Mouse (Mus musculus) embryonic facial prominence, embryonic 14.5 days (tissue): Measurements from ENCODE around the gene Fastk. TPM values are rescaled to one million over a fixed set of nuclear protein-coding genes. Genes with fewer than 3 reads are reported as not detected.

Source experiments
- ATAC-seq: fragments of 200-750 bp; cut with Nextera tagmentation; 2 replicates; pipeline ENCODE4 v1.8.0; 2017; ENCODE audit warnings: low read depth, moderate number of reproducible peaks, moderate TSS enrichment
- DNase-seq: peaks from one replicate; pipeline ENCODE4 v3.0.0-alpha.2; 2015; ENCODE audit warnings: low spot score
- H3K27ac ChIP-seq: fragments of 300-500 bp; sonication (generic); replicated peaks from 2 replicates; pipeline ENCODE4 v1.5.1; 2014; ENCODE audit warnings: low read depth, mild to moderate bottlenecking, low read length, moderate library complexity
- H3K27me3 ChIP-seq: fragments of 300-500 bp; sonication (generic); replicated peaks from 2 replicates; pipeline ENCODE4 v1.6.1; 2014; ENCODE audit warnings: low read length; ENCODE audit not compliant: control insufficient read depth, insufficient read depth
- H3K36me3 ChIP-seq: fragments of 300-500 bp; sonication (generic); 2 replicates; pipeline ENCODE4 v1.6.1; 2014; ENCODE audit warnings: low read length, mixed read lengths; ENCODE audit not compliant: control insufficient read depth, insufficient read depth
- H3K4me1 ChIP-seq: fragments of 300-500 bp; sonication (generic); 2 replicates; pipeline ENCODE4 v1.6.1; 2014; ENCODE audit warnings: antibody characterized with exemption, low read length; ENCODE audit not compliant: control insufficient read depth, insufficient read depth
- H3K4me2 ChIP-seq: fragments of 300-500 bp; sonication (generic); 2 replicates; pipeline ENCODE4 v1.6.1; 2014; ENCODE audit warnings: low read depth, mild to moderate bottlenecking, low read length, moderate library complexity, mixed read lengths
- H3K4me3 ChIP-seq: fragments of 300-500 bp; sonication (generic); 2 replicates; pipeline ENCODE4 v1.5.1; 2014; ENCODE audit warnings: low read depth, mild to moderate bottlenecking, low read length
- H3K9ac ChIP-seq: fragments of 300-500 bp; sonication (generic); 2 replicates; pipeline ENCODE4 v1.6.1; 2014; ENCODE audit warnings: low read depth, mild to moderate bottlenecking, low read length, moderate library complexity, mixed read lengths
- H3K9me3 ChIP-seq: fragments of 300-500 bp; sonication (generic); 2 replicates; pipeline ENCODE4 v1.6.1; 2016; ENCODE audit warnings: low read length; ENCODE audit not compliant: control insufficient read depth
- WGBS: fragments of 180-500 bp; shearing (Covaris S2); extraction: QIAGEN DNeasy Blood & Tissue Kit; methylation state at CpG from one replicate; pipeline ENCODE4 v1.1.7; 2014; 5-methylcytosine and 5-hydroxymethylcytosine counted together
- polyA plus RNA-seq: library from polyadenylated mRNA; unstranded; fragments of >200 nt; fragmentation: Nextera tagmentation; extraction: Ambion mirVana; gene quantifications from 2 replicates; pipeline ENCODE4 v1.2.1, GENCODE M21; 2014

The Fastk gene
- polyA plus RNA-seq, 1 experiment from 2014 or later, result 111 TPM

GRCm38 (mm10) chr5:24481647-24482046 lies 36.6 kb upstream of the Fastk start:
- H3K4me3 ChIP-seq, result no peak overlapping the region
- H3K9me3 ChIP-seq, result no peaks in the 10 kb centered on the region
- H3K36me3 ChIP-seq, result peaks cover 87% of the 10 kb centered on the region
- ATAC-seq (peak; percentile 53; the same call in 1 of the 2 replicates), DNase-seq (peak; percentile 74)
- no peaks in the 10 kb centered on the region for H3K27me3 ChIP-seq
- H3K4me2 ChIP-seq, result no peak overlapping the region
- no peak overlapping the region for H3K27ac ChIP-seq
- 0% methylated on average over 3 of the region's 4 CpGs for WGBS
- no peaks in the 10 kb centered on the region for H3K4me1 ChIP-seq
- H3K9ac ChIP-seq, result no peak overlapping the region

- Histone ChIP-seq H3K9ac (no peak overlapping the region), H3K4me1 (peaks cover 21% of the 10 kb centered on the region), H3K4me3 (no peak overlapping the region), H3K9me3 (no peaks in the 10 kb centered on the region), H3K27me3 (peaks cover 17% of the 10 kb centered on the region), H3K4me2 (no peak overlapping the region), H3K27ac (no peak overlapping the region), H3K36me3 (peaks cover 64% of the 10 kb centered on the region)
- DNase-seq (no peak), ATAC-seq (no peak)
- 85% methylated on average over 9 of the region's 9 CpGs for WGBS
Observed at GRCm38 (mm10) chr5:24477909-24478308, 32.8 kb upstream of the Fastk start.

GRCm38 (mm10) chr5:24475476-24476241 lies 30.6 kb upstream of the Fastk start:
- Histone ChIP-seq H3K9ac (0 out of 2 replicates have a peak overlapping the region, but pooled peaks have one; percentile 19), H3K27me3 (peaks cover 17% of the 10 kb centered on the region), H3K4me3 (peak overlapping the region; percentile 49), H3K9me3 (no peaks in the 10 kb centered on the region), H3K27ac (no peak overlapping the region), H3K36me3 (peaks cover 45% of the 10 kb centered on the region), H3K4me2 (peak overlapping the region; percentile 72), H3K4me1 (peaks cover 25% of the 10 kb centered on the region)
- DNase-seq (peak; percentile 74), ATAC-seq (peak; percentile 32; the same call in 1 of the 2 replicates)
- WGBS, result 61% methylated on average over 6 of the region's 6 CpGs

DNA sequence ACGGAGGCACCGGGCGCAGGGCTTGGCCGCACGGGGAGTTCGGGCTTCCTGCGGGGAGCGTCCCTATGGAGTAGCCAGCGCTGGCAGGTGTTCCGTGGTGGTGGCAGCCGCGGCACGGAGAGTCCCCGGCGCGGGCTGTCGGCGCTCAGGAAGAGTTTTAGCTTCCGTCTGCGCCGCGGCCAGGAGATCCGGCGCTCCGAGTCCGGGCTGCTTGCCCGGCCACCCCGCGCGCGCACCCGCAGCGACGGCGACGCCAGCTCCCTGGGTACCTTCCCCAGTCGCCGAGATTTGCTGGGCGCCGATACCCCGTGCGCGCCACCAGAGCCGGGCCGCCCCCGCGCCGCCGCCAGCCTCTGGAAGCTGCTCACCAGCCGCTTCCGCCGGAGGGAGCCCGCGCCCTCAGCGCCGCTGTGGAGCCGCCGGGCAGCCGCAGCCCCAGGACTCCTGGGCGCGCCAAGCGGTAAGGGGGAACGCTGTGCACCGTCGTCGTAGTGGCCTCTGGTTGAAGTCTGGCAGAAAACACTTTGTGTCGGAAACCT lies 29.7 kb upstream of the Fastk start:
- Histone ChIP-seq H3K4me2 (peak overlapping the region; percentile 72), H3K4me1 (peaks cover 25% of the 10 kb centered on the region), H3K4me3 (peak overlapping the region; percentile 49), H3K9me3 (no peaks in the 10 kb centered on the region), H3K27me3 (peaks cover 17% of the 10 kb centered on the region), H3K9ac (peak overlapping the region; percentile 67), H3K36me3 (peaks cover 37% of the 10 kb centered on the region), H3K27ac (peak overlapping the region; percentile 52)
- ATAC-seq (no peak), DNase-seq (no peak)
- 4% methylated on average over 45 of the region's 67 CpGs for WGBS

DNA sequence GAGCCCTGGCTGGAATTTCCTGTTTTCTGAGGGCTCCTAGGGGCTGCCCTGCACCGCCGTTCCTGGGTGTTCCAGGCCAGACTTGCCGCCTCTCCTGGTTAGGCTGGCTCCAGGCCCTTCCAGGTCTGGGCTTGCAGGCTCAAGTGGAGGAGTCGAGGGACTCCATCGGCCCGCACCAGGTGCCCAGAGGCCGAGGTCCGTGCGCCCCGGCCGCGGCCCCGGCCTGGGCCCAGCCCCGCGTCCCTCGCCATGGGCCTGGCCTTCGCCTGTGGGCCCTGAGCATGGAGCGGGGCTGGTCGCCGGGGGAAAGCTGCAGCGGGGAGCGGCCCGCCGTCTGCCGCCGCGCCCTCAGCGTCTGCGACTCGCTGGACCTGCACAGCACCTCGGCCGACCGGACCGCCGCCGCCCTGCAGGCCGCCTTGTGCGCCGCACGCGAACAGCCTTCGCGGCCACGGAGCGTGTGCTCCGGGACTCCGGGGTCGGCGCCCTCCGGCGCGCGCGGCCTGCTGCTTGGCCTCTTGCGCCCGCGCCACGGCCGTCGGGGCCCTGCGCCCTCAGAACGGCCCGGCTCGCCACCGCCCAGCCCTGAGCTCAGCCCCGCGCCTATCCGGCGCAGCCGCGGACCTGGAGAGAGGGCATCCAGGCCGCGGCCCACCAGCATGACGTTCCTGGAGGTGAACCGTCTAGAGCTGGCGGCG lies 29.1 kb upstream of the Fastk start:
- 7% methylated on average over 23 of the region's 77 CpGs for WGBS
- Histone ChIP-seq H3K27me3 (peaks cover 17% of the 10 kb centered on the region), H3K4me2 (peak overlapping the region; percentile 72), H3K9ac (peak overlapping the region; percentile 67), H3K36me3 (peaks cover 31% of the 10 kb centered on the region), H3K4me1 (peaks cover 25% of the 10 kb centered on the region), H3K27ac (peak overlapping the region; percentile 52), H3K4me3 (peak overlapping the region; percentile 49), H3K9me3 (no peaks in the 10 kb centered on the region)
- DNase-seq, result peak; percentile 70
- peak; percentile 27 for ATAC-seq

DNA sequence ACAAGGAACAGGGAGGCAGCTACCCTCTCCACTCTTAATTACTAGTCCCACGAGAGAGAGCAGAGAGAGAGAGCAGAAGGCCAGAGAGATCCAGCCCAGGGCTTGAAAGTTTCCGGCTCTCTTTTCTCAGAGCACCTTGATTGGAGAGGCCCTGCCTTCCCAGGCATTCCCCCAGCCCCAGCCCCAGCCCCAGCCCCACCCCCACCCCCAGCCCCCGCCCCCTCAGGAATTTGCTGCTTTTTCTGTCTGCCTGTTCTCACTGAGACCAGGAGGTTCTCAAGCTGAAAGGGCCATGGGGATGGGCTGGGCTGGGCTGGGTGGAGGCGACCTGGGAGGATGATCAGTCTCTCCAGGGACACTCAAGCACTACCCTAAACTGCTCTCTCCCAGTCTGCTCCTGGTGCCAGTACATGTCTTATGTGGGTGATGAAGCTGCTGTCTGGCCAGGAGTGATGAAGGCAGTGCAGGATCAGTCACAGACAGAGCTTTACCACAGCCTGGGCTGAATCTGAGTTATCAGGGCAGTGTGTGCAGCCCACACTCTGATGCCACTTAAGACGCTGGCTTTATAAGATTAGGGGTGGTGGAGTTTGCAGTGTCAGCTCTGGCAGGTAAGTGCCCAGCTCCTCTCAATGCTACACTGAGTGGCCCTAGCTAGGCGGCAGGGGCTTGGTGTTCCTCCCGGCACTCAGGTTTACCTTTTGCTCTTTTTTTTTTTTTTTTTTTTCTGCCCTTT lies 28.0 kb upstream of the Fastk start:
- 23% methylated on average over 6 of the region's 7 CpGs for WGBS
- Histone ChIP-seq H3K27me3 (peaks cover 17% of the 10 kb centered on the region), H3K9me3 (no peaks in the 10 kb centered on the region), H3K4me3 (no peak overlapping the region; the same call in 1 of the 2 replicates), H3K27ac (peak overlapping the region; percentile 61; the same call in 1 of the 2 replicates), H3K36me3 (peaks cover 19% of the 10 kb centered on the region), H3K4me1 (peaks cover 25% of the 10 kb centered on the region), H3K4me2 (peak overlapping the region; percentile 72), H3K9ac (no peak overlapping the region)
- peak; percentile 10; the same call in 1 of the 2 replicates for ATAC-seq
- DNase-seq, result peak; percentile 70

DNA sequence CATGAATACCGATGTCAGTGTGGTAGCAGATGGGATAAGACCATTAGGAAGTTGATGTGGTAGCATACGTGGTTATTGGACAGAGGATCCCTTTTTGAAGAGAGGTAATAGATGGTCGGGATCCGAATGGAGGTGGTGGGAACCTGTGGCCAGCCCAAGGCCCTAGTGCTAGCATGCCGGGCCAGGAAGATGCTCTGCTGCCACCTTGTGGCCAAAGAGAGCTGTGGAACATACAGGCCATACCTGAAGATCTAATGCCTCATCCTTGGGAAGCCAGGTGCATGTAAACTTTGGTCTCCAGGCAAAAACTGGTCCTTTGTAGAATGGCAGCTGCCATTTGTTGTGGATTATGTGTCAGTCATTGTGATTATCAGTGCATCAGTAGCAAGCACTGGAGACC lies 25.5 kb upstream of the Fastk start:
- peak; percentile 53; the same call in 1 of the 2 replicates for ATAC-seq

GRCm38 (mm10) chr5:24466762-24467161 lies 21.7 kb upstream of the Fastk start:
- no peak overlapping the region for H3K9ac ChIP-seq

More for the DNA sequence above, 25.5 kb upstream of the Fastk start:
- no peak overlapping the region for H3K27ac ChIP-seq
- no peaks in the 10 kb centered on the region for H3K9me3 ChIP-seq
- no peak overlapping the region for H3K4me3 ChIP-seq
- 0 out of 2 replicates have a peak, but pooled peaks cover 5% of the 10 kb centered on the region for H3K36me3 ChIP-seq
- no peak overlapping the region for H3K4me2 ChIP-seq
- WGBS, result 10% methylated on average over 5 of the region's 5 CpGs
- H3K4me1 ChIP-seq, result peaks cover 25% of the 10 kb centered on the region
- H3K27me3 ChIP-seq, result peaks cover 17% of the 10 kb centered on the region
- peak; percentile 86 for DNase-seq
- no peak overlapping the region for H3K9ac ChIP-seq

More at GRCm38 (mm10) chr5:24466762-24467161, 21.7 kb upstream of the Fastk start:
- H3K4me3 ChIP-seq, result no peak overlapping the region
- H3K4me1 ChIP-seq, result no peaks in the 10 kb centered on the region
- DNase-seq (no peak), ATAC-seq (no peak)
- H3K27me3 ChIP-seq, result no peaks in the 10 kb centered on the region
- 52% methylated on average over 12 of the region's 12 CpGs for WGBS
- H3K9me3 ChIP-seq, result no peaks in the 10 kb centered on the region
- no peak overlapping the region for H3K4me2 ChIP-seq
- H3K36me3 ChIP-seq, result peaks cover 2% of the 10 kb centered on the region; the same call in 1 of the 2 replicates
- H3K27ac ChIP-seq, result no peak overlapping the region
